Mouse (Mus musculus): ENCODE data around the gene Gm27029.
A peak's percentile ranks its signal among the peaks of the same experiment; 100 is the strongest.
"Not testable (repeated sequence)": the region's sequence is repeated elsewhere in the genome, so short reads cannot be mapped to it uniquely, and the experiment has no call there.

Gm27029 gene

GRCm38 (mm10) chr11:101418991-101419390 lies 5.6 kb downstream of the Gm27029 start:
- no peak for DNase-seq

- DNase-seq, result peak; percentile 97
These were observed 7.3 kb downstream of the Gm27029 start, which contains the start of gene Aarsd1 for GRCm38 (mm10) chr11:101417101-101417855. Gene Aarsd1, minus strand, starts transcription at chr11:101417615.

- DNase-seq, result peak; percentile 30
These were observed 8.0 kb downstream of the Gm27029 start for GRCm38 (mm10) chr11:101416433-101417100.

DNA sequence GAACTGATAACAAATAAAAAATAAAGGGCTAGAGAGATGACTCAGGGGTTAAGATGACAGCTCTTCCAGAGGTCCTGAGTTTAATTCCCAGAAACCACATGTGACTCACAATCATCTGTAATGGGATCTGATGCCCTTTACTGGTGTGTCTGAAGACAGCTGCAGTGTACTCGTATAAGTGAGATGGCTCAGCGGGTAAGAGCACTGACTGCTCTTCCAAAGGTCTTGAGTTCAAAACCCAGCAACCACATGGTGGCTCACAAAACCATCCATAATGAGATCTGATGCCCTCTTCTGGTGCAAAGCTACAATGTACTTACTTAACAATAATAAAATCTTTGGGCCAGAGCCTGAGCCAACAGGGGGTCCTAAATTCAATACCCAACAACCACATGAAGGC lies 9.3 kb downstream of the Gm27029 start:
- no peak for DNase-seq

GRCm38 (mm10) chr11:101395110-101395509 lies 29.5 kb downstream of the Gm27029 start:
- DNase-seq, result peak; percentile 86

DNA sequence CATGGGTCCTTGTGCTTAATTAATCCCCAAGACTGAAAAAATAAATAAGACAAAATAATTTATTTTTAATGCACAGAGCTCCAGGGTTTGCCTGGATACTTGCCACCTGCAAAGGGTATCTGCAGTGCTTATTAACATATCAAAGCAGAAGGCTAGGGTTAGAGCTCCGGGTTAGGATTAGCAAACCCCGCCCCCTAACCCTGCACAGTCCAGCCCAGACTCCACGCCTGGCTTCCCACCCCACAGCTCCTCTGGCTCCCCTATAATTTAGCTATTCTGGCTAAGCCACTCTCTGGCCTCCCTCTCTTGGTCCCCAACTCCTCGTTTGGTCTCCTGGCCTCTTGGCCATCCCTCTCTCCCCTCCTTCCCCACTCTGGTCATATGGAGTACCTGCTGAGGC lies 42.8 kb downstream of the Gm27029 start:
- DNase-seq, result no peak

- no peak for DNase-seq
These were observed 45.7 kb downstream of the Gm27029 start for GRCm38 (mm10) chr11:101378926-101379325.

DNA sequence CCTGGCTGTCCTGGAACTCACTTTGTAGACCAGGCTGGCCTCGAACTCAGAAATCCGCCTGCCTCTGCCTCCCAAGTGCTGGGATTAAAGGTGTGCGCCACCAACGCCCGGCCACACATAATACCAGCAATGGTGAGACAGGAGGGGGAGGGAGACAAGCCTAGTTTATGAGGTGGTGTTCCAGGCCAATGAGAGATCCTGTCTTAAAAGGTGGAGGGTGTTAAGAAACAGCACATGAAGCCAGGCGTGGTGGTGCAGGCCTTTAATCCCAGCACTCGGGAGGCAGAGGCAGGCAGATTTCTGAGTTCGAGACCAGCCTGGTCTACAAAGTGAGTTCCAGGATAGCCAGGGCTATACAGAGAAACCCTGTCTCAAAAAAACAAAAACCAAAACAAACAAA lies 46.4 kb downstream of the Gm27029 start:
- not testable (repeated sequence) for DNase-seq

GRCm38 (mm10) chr11:101374421-101374938 lies 50.1 kb downstream of the Gm27029 start:
- no peak for DNase-seq

GRCm38 (mm10) chr11:101370141-101370540 lies 54.5 kb downstream of the Gm27029 start:
- DNase-seq, result no peak

DNA sequence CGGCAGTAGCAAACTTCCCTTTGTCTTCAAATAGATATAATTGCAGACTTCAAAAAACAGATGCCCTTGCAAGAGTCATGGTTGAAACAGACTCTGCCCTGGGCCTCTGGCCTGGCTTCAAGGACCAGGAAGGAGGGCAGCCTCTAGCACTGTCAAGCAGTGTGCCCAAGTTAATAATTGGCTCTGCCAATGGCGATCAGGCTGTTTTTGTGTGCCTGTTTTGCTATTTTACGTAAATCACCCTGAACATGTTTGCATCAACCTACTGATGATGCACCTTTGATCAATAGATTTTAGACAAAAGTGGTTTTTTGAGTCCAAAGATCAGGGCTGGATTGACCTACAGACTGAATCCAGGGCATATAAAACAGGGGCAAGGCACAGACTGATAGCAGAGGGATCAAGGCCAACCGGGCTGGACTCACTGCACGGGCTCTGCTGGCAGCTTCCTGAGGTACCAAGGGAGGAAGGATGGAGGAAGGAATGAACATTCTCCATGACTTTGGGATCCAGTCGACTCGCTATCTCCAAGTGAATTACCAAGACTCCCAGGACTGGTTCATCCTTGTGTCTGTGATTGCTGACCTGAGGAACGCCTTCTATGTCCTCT lies 57.2 kb downstream of the Gm27029 start, which contains the start of gene G6pc:
TSS of gene G6pc (plus strand) at position 236 of the 610 bp plus-strand sequence.
- DNase-seq, result no peak

GRCm38 (mm10) chr11:101364531-101364931 lies 60.1 kb downstream of the Gm27029 start:
- no peak for DNase-seq

DNA sequence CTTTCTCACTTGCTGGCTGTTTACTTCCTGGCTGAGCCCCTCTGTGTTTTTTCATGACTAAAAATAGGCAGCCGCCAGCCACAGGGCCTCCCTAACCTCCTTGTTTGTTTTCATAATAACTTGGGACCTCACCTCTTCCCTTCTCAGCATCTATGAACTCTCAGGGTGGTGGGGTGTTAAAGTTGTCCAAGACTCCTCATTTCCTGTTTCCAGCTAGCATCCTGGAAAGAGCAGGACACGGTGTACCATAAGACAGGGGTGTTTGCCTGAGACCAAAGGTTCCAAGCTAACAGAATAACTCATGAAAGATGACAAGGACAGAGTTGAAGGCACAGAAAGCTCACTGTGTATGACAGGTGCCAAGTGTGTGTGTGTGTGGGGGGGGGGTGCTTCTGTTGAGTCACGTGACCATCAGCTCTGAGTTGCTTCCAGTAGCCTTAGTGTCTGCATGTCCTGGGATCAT lies 63.9 kb downstream of the Gm27029 start:
- peak; percentile 58 for DNase-seq

DNA sequence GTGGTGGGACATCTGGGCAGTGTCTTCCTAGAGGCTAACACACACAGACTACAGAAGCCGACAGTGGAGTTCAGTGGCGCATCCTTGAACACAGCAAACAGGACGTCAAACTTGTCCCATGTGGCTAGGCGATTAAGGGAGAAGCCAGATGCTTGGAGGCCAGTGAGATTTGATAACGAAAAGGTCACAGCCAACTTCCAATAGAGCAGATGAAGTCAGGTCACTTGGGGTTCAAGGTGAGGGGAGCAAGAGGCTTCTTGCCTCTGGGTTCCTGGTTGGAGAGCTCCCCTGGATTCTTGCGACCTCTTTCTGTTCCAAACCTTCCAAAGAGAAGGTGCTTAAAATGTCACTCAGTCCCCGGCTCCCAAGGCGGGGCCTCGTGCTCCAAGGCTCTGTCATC lies 64.8 kb downstream of the Gm27029 start:
- DNase-seq, result no peak

GRCm38 (mm10) chr11:101357505-101358182 lies 67.0 kb downstream of the Gm27029 start:
- no peak for DNase-seq

All from thymus, postnatal 4 days (tissue).